Mouse (Mus musculus): ENCODE measurements around the gene Hpse.

The Hpse gene

GRCm38 (mm10) chr5:100642316-100642715 lies 77.2 kb downstream of the Hpse start:
- DNase-seq (ENCODE audit: low read depth, low spot score): no peak

DNA sequence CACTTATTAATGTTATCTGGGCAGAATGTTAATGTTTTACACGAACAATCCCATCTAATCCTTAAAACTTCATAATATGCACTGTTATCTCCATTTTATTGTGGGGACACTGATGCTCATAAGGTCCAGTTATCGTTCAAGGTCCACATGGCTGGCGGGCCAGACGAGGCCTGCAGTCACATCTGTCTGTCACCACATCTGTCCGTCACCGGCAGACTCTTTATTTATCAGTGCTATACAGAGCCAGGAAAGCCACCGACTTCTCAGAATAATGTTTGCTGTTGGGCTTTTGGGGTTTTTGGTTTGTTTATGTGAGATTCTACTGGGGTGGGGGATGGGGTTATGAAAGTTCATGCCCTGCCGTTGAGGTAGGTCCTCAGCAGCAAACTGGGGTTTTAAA lies 81.0 kb downstream of the Hpse start:
- no peak for DNase-seq (ENCODE audit: low read depth, low spot score)

DNA sequence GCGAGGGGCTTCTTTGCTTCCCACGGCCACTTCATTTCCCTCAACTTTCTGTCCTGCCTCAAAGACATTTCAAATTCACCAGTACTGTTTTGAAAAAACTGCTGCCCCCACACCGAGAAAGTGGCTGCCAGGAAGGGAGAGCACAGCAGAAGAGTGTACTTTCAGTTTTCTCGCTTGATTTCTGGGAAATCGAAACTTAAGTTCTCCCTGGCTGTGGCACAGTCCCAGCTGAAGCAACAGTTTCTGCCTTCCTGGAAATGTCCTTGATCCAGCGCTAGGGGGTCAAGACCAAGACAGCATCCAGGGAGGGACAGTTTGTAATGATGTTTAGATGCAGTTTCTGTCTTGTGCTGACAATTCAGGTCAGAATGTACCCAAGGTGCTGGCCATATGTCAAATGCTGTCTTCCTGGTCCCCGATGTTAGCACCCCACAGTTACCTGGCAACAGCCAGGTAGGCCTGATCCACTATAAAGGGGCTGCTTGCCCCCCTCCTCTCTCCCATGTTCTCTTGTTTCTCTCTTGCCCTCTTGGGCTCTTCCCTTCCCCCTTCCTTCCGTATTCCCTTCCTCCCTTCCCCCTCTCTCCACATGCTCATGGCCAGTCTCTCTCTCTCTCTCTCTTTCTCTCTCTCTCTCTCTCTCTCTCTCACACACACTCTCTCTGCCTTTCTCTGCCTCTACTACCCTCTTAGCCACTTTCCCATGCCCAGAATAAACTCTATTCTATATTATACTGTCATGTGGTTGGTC lies 82.5 kb downstream of the Hpse start:
- DNase-seq (ENCODE audit: low read depth, low spot score): no peak

GRCm38 (mm10) chr5:100635908-100636307 lies 83.6 kb downstream of the Hpse start:
- no peak for DNase-seq (ENCODE audit: low read depth, low spot score)

GRCm38 (mm10) chr5:100634885-100635478 lies 84.5 kb downstream of the Hpse start:
- DNase-seq (ENCODE audit: low read depth, low spot score): peak; percentile 67

- DNase-seq (ENCODE audit: low read depth, low spot score): no peak
These were observed 86.9 kb downstream of the Hpse start for GRCm38 (mm10) chr5:100632540-100633129.

All from A20 (cell line).